Mouse (Mus musculus) left cerebral cortex, postnatal 14 days (tissue): Measurements from ENCODE around the gene Syce3. TPM values are rescaled to one million over a fixed set of nuclear protein-coding genes. Genes with fewer than 3 reads are reported as not detected.

Experiments
- DNase-seq, 2 experiments: peaks; one replicate each; pipeline ENCODE4 v3.0.0; 2021 to 2022; ENCODE audit warnings: low spot score in 2 of 2, mixed read lengths in 1 of 2
- intact Hi-C: fragments of 180-260 bp; cut with DNase I; formaldehyde crosslinking; loops from one replicate; pipeline ENCODE4 v1.15.1; 2025
- total RNA-seq, 2 experiments: library from RNA; stranded (reverse); gene quantifications; 2 replicates each; pipeline ENCODE4 v1.2.3; 2021

Gene Syce3
- total RNA-seq, 2 experiments from 2014 or later: not detected

- intact Hi-C loops: no loop called here
- no peak for DNase-seq
Measured at GRCm38 (mm10) chr15:89341678-89342077, 68.6 kb downstream of the Syce3 start.

Other genes starting within 250 kb of the Syce3 start
- gene Plxnb2, start 229.7 kb downstream of the Syce3 start, total RNA-seq: 10 to 100 TPM; 50.7 to 52.0 TPM
- 10 to 100 TPM; 41.3 to 42.7 TPM for gene Dennd6b, start 214.0 kb downstream of the Syce3 start, total RNA-seq
- gene Ppp6r2, start 198.9 kb downstream of the Syce3 start, total RNA-seq: 100 to 1,000 TPM; 154 to 159 TPM
- 100 to 1,000 TPM; 198 to 204 TPM for gene Sbf1, start 95.2 kb downstream of the Syce3 start, total RNA-seq
- gene Adm2, start 87.8 kb downstream of the Syce3 start, total RNA-seq: not detected
- not detected for gene Miox, start 76.1 kb downstream of the Syce3 start, total RNA-seq
- gene Lmf2, start 54.8 kb downstream of the Syce3 start, total RNA-seq: 10 to 100 TPM; 18.0 to 20.3 TPM
- gene Ncaph2, start 54.8 kb downstream of the Syce3 start, total RNA-seq: 10 to 100 TPM; 80.2 to 81.3 TPM
- gene Sco2, start 36.7 kb downstream of the Syce3 start, total RNA-seq: 10 to 100 TPM; 25.6 to 26.0 TPM
- 1 to 10 TPM; 1.5 to 1.7 TPM for gene Tymp, start 33.5 kb downstream of the Syce3 start, total RNA-seq
- gene Odf3b, start 31.2 kb downstream of the Syce3 start, total RNA-seq: 1 to 10 TPM in 1 of 2 experiments, under 1 TPM in 1; 0.35 to 1.0 TPM
- gene Klhdc7b, start 25.6 kb downstream of the Syce3 start, total RNA-seq: under 1 TPM; 0.19 to 0.44 TPM
- 1 to 10 TPM; 2.2 to 3.4 TPM for gene Cpt1b, start 15.4 kb upstream of the Syce3 start, total RNA-seq
- 1 to 10 TPM; 1.9 to 2.3 TPM for gene C730034F03Rik, start 19.1 kb upstream of the Syce3 start, total RNA-seq
- gene Gm44502, start 19.2 kb upstream of the Syce3 start, total RNA-seq: not detected
- 10 to 100 TPM; 41.1 to 41.6 TPM for gene Chkb, start 19.4 kb upstream of the Syce3 start, total RNA-seq
- 100 to 1,000 TPM; 187 to 201 TPM for gene Mapk8ip2, start 43.4 kb upstream of the Syce3 start, total RNA-seq
- gene Arsa, start 66.9 kb upstream of the Syce3 start, total RNA-seq: 10 to 100 TPM; 27.7 to 31.2 TPM
- gene Shank3, start 89.1 kb upstream of the Syce3 start, total RNA-seq: 100 to 1,000 TPM; 237 to 253 TPM
- gene Acr, start 157.8 kb upstream of the Syce3 start, total RNA-seq: 1 to 10 TPM; 1.2 to 1.3 TPM
- 10 to 100 TPM; 33.4 to 38.3 TPM for gene Rabl2, start 181.4 kb upstream of the Syce3 start, total RNA-seq